Mouse (Mus musculus): ENCODE results near the gene Gm21996. TPM values are rescaled to one million over a fixed set of nuclear protein-coding genes. Genes with fewer than 3 reads are reported as not detected.
"Not testable (repeated sequence)": the region's sequence is repeated elsewhere in the genome, so short reads cannot be mapped to it uniquely, and the experiment has no call there.

The Gm21996 gene
- not detected in 2 replicates for polyA plus RNA-seq (2012; rRNA removed)

DNA sequence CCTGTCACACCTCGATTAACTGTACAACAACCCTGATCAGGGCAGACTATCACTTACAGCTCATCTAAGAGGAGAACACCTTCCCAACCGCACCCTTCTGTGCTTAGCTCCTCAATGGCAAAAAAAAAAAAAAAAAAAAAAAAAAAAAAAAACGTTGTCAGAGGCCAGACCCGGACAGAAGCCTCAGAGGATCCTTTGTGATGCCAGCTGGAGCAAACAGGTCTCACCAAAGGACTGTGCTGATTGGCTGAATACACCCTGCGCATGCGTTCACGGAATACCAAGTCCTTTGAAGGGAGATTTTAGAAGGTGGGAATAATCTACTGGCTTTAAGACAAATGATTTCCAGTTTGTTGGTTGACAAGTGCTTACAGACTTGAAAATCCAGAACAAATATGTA, at the start of gene Gm21996:
Gene Gm21996 (minus strand): TSS at position 101 of the 400 bp plus-strand sequence.
- not testable (repeated sequence) for DNase-seq (ENCODE audit: low spot score)

Data from urinary bladder, adult 2 months (tissue).